Mouse (Mus musculus) hindbrain, postnatal 0 days (tissue): ENCODE data around the gene Nmnat1. TPM values are rescaled to one million over a fixed set of nuclear protein-coding genes. Genes with fewer than 3 reads are reported as not detected.

Experiments used
- ATAC-seq: fragments of 200-750 bp; cut with Nextera tagmentation; 2 replicates; pipeline ENCODE4 v1.8.0; 2017; ENCODE audit warnings: mild to moderate bottlenecking, moderate TSS enrichment, moderate library complexity
- DNase-seq: peaks from one replicate; pipeline ENCODE4 v3.0.0-alpha.2; 2015; ENCODE audit warnings: low spot score
- H3K27ac ChIP-seq: fragments of 300-500 bp; sonication (generic); 2 replicates; pipeline ENCODE4 v1.5.1; 2014; ENCODE audit warnings: mild to moderate bottlenecking
- H3K27me3 ChIP-seq: fragments of 300-500 bp; sonication (generic); 2 replicates; pipeline ENCODE4 v1.6.1; 2014; ENCODE audit warnings: low read length, mixed read lengths; ENCODE audit not compliant: insufficient read depth
- H3K36me3 ChIP-seq: fragments of 300-500 bp; sonication (generic); 2 replicates; pipeline ENCODE4 v1.6.1; 2014; ENCODE audit warnings: low read length, mixed read lengths; ENCODE audit not compliant: insufficient read depth
- H3K4me1 ChIP-seq: fragments of 300-500 bp; sonication (generic); 2 replicates; pipeline ENCODE4 v1.6.1; 2014; ENCODE audit warnings: antibody characterized with exemption, low read length, mixed read lengths; ENCODE audit not compliant: insufficient read depth
- H3K4me2 ChIP-seq: fragments of 300-500 bp; sonication (generic); 2 replicates; pipeline ENCODE4 v1.6.1; 2014; ENCODE audit warnings: low read depth, mild to moderate bottlenecking, low read length, moderate library complexity, mixed read lengths
- H3K4me3 ChIP-seq: fragments of 300-500 bp; sonication (generic); 2 replicates; pipeline ENCODE4 v1.5.1; 2014; ENCODE audit warnings: low read length
- H3K9ac ChIP-seq: fragments of 300-500 bp; sonication (generic); replicated peaks from 2 replicates; pipeline ENCODE4 v1.6.1; 2014; ENCODE audit warnings: mild to moderate bottlenecking, low read length, moderate library complexity, mixed read lengths
- H3K9me3 ChIP-seq: fragments of 300-500 bp; sonication (generic); 2 replicates; pipeline ENCODE4 v1.6.1; 2016; ENCODE audit warnings: low read length, mixed read lengths
- CTCF ChIP-seq: IDR thresholded peaks from 2 replicates; pipeline ENCODE4 v1.5.1; 2016; ENCODE audit warnings: antibody characterized with exemption, control low read depth, low read depth
- WGBS: fragments of 180-500 bp; shearing (Covaris S2); extraction: QIAGEN DNeasy Blood & Tissue Kit; methylation state at CpG from one replicate; pipeline ENCODE4 v1.1.7; 2014; 5-methylcytosine and 5-hydroxymethylcytosine counted together
- polyA plus RNA-seq: library from polyadenylated mRNA; unstranded; fragments of >200 nt; fragmentation: Nextera tagmentation; extraction: Ambion mirVana; gene quantifications from 2 replicates; pipeline ENCODE4 v1.2.1, GENCODE M21; 2015
- total RNA-seq: library from RNA; depleted of rRNA; stranded (reverse); fragments of >200 nt; gene quantifications from 2 replicates; pipeline ENCODE4 v1.2.3, GENCODE M21; 2014

The Nmnat1 gene
- total and polyA plus RNA-seq, 2 experiments from 2014 or later: 7.8 to 8.4 TPM

GRCm38 (mm10) chr4:149511221-149511646 lies 26.2 kb upstream of the Nmnat1 start:
- H3K36me3 ChIP-seq: no peaks in the 10 kb centered on the region
- DNase-seq (peak; percentile 43), ATAC-seq (peak; percentile 35; the same call in 1 of the 2 replicates)
- H3K4me1 ChIP-seq: no peaks in the 10 kb centered on the region
- H3K27me3 ChIP-seq: no peaks in the 10 kb centered on the region
- peak overlapping the region; percentile 36; the same call in 1 of the 2 replicates for H3K27ac ChIP-seq
- H3K4me3 ChIP-seq: no peak overlapping the region
- TF ChIP-seq CTCF: 0 out of 2 replicates have a peak, but pooled peaks have one; percentile 1
- WGBS: 30% methylated on average over 6 of the region's 6 CpGs
- no peak overlapping the region for H3K4me2 ChIP-seq
- H3K9me3 ChIP-seq: no peaks in the 10 kb centered on the region
- H3K9ac ChIP-seq: no peak overlapping the region

- no peak overlapping the region for H3K27ac ChIP-seq
- H3K4me1 ChIP-seq: no peaks in the 10 kb centered on the region
- no peaks in the 10 kb centered on the region for H3K27me3 ChIP-seq
- no peak overlapping the region for H3K9ac ChIP-seq
- 85% methylated on average over 3 of the region's 3 CpGs for WGBS
- ATAC-seq (no peak), DNase-seq (no peak)
- no peaks in the 10 kb centered on the region for H3K9me3 ChIP-seq
- no peaks in the 10 kb centered on the region for H3K36me3 ChIP-seq
- TF ChIP-seq CTCF: no peak
- H3K4me3 ChIP-seq: no peak overlapping the region
- H3K4me2 ChIP-seq: no peak overlapping the region
These were observed 21.9 kb upstream of the Nmnat1 start for GRCm38 (mm10) chr4:149506904-149507303.

DNA sequence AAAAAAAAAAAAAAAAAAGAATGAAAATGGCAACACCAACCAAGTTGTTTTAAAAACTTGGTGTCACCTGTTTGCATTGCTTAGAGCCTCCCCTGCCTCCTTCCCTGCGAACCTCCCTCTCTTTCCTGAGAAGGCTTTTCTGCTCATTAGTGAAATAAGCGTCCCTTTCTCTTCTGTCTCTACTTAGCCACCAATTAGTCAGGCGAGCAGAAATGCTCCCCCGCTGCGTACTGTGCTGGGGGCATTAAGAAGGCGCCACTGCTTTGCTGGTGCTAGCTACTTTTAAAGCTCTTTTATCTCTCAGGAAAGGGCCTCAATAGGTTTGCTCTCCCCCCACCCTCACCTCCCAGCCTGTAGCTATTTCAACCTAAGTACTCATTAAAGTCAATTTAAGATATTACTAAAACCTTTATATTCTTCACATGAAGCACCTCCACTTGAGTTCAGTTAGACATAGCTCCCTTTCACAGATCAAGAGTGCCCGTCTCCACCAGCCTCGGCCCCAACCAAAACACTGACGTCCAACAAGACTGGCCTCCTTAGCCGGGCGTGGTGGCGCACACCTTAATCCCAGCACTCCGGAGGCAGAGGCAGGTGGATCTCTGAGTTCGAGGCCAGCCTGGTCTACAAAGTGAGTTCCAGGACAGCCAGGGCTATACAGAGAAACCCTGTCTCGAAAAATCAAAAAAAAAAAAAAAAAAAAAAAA lies 20.4 kb upstream of the Nmnat1 start:
- TF ChIP-seq CTCF: no peak
- Histone ChIP-seq H3K27ac (no peak overlapping the region), H3K4me3 (no peak overlapping the region), H3K4me1 (no peaks in the 10 kb centered on the region), H3K9ac (no peak overlapping the region), H3K9me3 (no peaks in the 10 kb centered on the region), H3K4me2 (no peak overlapping the region), H3K27me3 (no peaks in the 10 kb centered on the region), H3K36me3 (peaks cover 1% of the 10 kb centered on the region; the same call in 1 of the 2 replicates)
- 58% methylated on average over 14 of the region's 15 CpGs for WGBS
- no peak for DNase-seq
- ATAC-seq: no peak

- Histone ChIP-seq H3K4me2 (no peak overlapping the region), H3K9me3 (no peaks in the 10 kb centered on the region), H3K4me3 (no peak overlapping the region), H3K9ac (no peak overlapping the region), H3K27ac (no peak overlapping the region), H3K36me3 (peaks cover 7% of the 10 kb centered on the region; the same call in 1 of the 2 replicates), H3K27me3 (no peaks in the 10 kb centered on the region), H3K4me1 (no peaks in the 10 kb centered on the region)
- no peak for ATAC-seq
- TF ChIP-seq CTCF: no peak
- no peak for DNase-seq
- 26% methylated on average over 3 of the region's 3 CpGs for WGBS
These were observed 19.9 kb upstream of the Nmnat1 start for GRCm38 (mm10) chr4:149504858-149505257.

GRCm38 (mm10) chr4:149504363-149504762 lies 19.4 kb upstream of the Nmnat1 start:
- Histone ChIP-seq H3K4me2 (no peak overlapping the region), H3K4me1 (no peaks in the 10 kb centered on the region), H3K27me3 (no peaks in the 10 kb centered on the region), H3K4me3 (no peak overlapping the region), H3K36me3 (peaks cover 10% of the 10 kb centered on the region; the same call in 1 of the 2 replicates), H3K9ac (no peak overlapping the region), H3K27ac (no peak overlapping the region), H3K9me3 (no peaks in the 10 kb centered on the region)
- WGBS: 83% methylated on average over 5 of the region's 5 CpGs
- TF ChIP-seq CTCF: no peak
- ATAC-seq (no peak), DNase-seq (no peak)

- no peak overlapping the region for H3K4me2 ChIP-seq
- H3K27ac ChIP-seq: no peak overlapping the region
- ATAC-seq (no peak), DNase-seq (no peak)
- H3K4me1 ChIP-seq: no peaks in the 10 kb centered on the region
- H3K9me3 ChIP-seq: no peaks in the 10 kb centered on the region
- no peak overlapping the region for H3K9ac ChIP-seq
- WGBS: 66% methylated on average over 5 of the region's 5 CpGs
- TF ChIP-seq CTCF: no peak
- H3K27me3 ChIP-seq: no peaks in the 10 kb centered on the region
- no peak overlapping the region for H3K4me3 ChIP-seq
- peaks cover 35% of the 10 kb centered on the region; the same call in 1 of the 2 replicates for H3K36me3 ChIP-seq
These were observed 14.8 kb upstream of the Nmnat1 start for GRCm38 (mm10) chr4:149499790-149500189.

- Histone ChIP-seq H3K27ac (no peak overlapping the region), H3K36me3 (peaks cover 44% of the 10 kb centered on the region; the same call in 1 of the 2 replicates), H3K9me3 (no peaks in the 10 kb centered on the region), H3K27me3 (no peaks in the 10 kb centered on the region), H3K4me2 (no peak overlapping the region), H3K9ac (no peak overlapping the region), H3K4me3 (no peak overlapping the region), H3K4me1 (no peaks in the 10 kb centered on the region)
- 81% methylated on average over 8 of the region's 8 CpGs for WGBS
- no peak for ATAC-seq
- no peak for TF ChIP-seq CTCF
- no peak for DNase-seq
These were observed 13.9 kb upstream of the Nmnat1 start for GRCm38 (mm10) chr4:149498901-149499300.
